Mouse (Mus musculus) lung, adult 2 months (tissue): Measurements from ENCODE around the gene Homer1.

Source experiments
- CTCF ChIP-seq: fragments of 200-500 bp; IDR thresholded peaks from 2 replicates; pipeline ENCODE4 v1.5.1; 2011; ENCODE audit warnings: mild to moderate bottlenecking, low read length, control low read depth; ENCODE audit not compliant: insufficient read depth
- POLR2A ChIP-seq: fragments of 200-500 bp; IDR thresholded peaks from 2 replicates; pipeline ENCODE4 v1.6.1; 2011; ENCODE audit warnings: low read depth, mild to moderate bottlenecking, control low read depth, low read length, borderline replicate concordance; ENCODE audit errors: extremely low read depth

DNA sequence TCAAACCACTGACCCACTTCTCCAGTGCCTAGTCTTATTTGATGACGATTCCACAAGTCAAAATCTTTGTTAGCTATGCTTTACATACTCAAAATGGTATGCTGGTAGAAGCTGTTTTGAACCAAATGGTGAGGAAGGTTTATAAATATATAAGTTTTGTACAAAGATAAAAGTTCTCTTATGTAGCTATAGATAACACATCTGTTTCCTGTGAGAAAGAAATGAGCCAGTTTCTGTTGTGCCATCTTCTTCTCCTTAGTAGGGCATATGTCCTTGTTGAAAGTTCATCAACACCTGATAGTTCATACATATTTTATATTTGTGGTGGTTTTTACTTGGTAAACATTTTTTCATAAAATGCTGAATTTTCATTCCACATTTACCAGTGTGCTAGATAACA lies 45.0 kb downstream of the Homer1 start:
- TF ChIP-seq CTCF (no peak), POLR2A (no peak)
